10 mouse cellular contexts compared by ENCODE assay signal in the genomic region with DNA sequence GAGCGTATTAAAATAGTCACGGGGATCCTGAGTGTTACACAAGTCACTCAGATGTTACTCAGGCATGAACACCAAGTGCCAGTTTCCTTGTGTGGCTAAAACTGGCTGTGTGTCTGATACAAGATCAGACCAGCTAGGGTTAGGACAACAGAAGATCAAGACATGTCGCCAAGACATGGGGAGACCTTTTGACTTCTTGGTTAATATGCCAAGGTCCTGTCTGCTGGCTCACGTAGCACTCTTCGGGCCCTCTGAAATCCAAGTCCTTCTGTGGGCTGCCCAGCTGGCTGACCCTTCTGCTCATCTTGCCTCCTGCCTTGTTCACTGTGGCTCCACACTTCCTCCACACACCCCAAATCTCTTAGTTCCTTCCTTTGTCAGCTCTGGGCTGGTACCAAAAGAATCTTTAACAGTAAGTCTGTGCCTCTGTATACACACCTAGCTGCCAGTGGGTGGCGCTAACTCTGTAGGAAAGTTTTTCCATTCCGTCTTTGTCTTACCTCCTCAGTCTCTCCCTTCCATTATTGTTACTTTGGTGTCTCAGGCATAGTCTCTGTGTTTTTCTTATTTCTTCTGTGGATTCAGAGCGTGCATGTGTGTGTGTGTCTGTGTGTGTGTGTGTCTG. TPM values are rescaled to one million over a fixed set of nuclear protein-coding genes. Genes with fewer than 3 reads are reported as not detected.
A peak's percentile ranks its signal among the peaks of the same experiment; 100 is the strongest.
DNase-seq lines count a peak whose midpoint lies in the region; ATAC-seq and TF ChIP-seq lines count a peak whose summit lies in the region.
"Had no signal": no experiment of that assay in that cellular context is flagged by ENCODE, and none has a peak within 500 bp of the region (broad histone marks: within the 10 kb centered on the region; RNA-seq: fewer than 3 reads in every experiment).

No protein-coding gene starts in this region.

- H3K4me3 ChIP-seq in kidney, embryonic 15.5 days (replicated peaks): no peak overlapping the region
- H3K4me3 ChIP-seq in thymus, adult 2 months (ENCODE audit: control insufficient read depth, insufficient read depth, low read length): no peak overlapping the region
- H3K4me3 ChIP-seq: hindbrain, embryonic 15.5 days; neural tube, embryonic 12.5 days had no signal

- H3K27me3 ChIP-seq in kidney, embryonic 15.5 days: no peaks in the 10 kb centered on the region; the same call in 1 of the 2 replicates
- H3K27me3 ChIP-seq in thymus, adult 2 months (ENCODE audit: control insufficient read depth, insufficient read depth, low read length): no peaks in the 10 kb centered on the region
- H3K27me3 ChIP-seq: hindbrain, embryonic 15.5 days; neural tube, embryonic 12.5 days had no signal

- no peak overlapping the region for H3K27ac ChIP-seq in kidney, embryonic 15.5 days
- no peak overlapping the region for H3K27ac ChIP-seq in thymus, adult 2 months (ENCODE audit: control insufficient read depth, insufficient read depth, low read length)
- H3K27ac ChIP-seq: hindbrain, embryonic 15.5 days; neural tube, embryonic 12.5 days had no signal

- H3K4me1 ChIP-seq in kidney, embryonic 15.5 days: peaks cover 17% of the 10 kb centered on the region
- H3K4me1 ChIP-seq in thymus, adult 2 months (replicated peaks; ENCODE audit: control insufficient read depth, insufficient read depth, low read length): no peaks in the 10 kb centered on the region

- DNase-seq in kidney, adult 18-20 months: peak; percentile 50
- DNase-seq in A20 (ENCODE audit: low read depth, low spot score) (peak; percentile 35), MN1 (ENCODE audit: low spot score) (peak; percentile 17)
- peak; percentile 42 for DNase-seq in retina, postnatal 1 day
- no peak for DNase-seq in layer of hippocampus, adult 18-20 months (ENCODE audit: low spot score in 2 of 2)
- no peak for DNase-seq in thymus, adult 2 months

- no peak overlapping the region for H3K9ac ChIP-seq in kidney, embryonic 15.5 days
- H3K9ac ChIP-seq: hindbrain, embryonic 15.5 days; neural tube, embryonic 12.5 days had no signal

- no peak overlapping the region for H3K4me2 ChIP-seq in kidney, embryonic 15.5 days
- H3K4me2 ChIP-seq: hindbrain, embryonic 15.5 days; neural tube, embryonic 12.5 days had no signal

- WGBS in kidney, embryonic 15.5 days: 55% methylated on average over 8 of the region's 8 CpGs
- WGBS in thymus, adult 2 months: 87% methylated on average over 8 of the region's 8 CpGs

- TF ChIP-seq CTCF in thymus, adult 2 months (IDR thresholded peaks at IDR 0.05; ENCODE audit: borderline replicate concordance, control insufficient read depth, extremely low read depth, insufficient read depth, low read length, poor library complexity): no peak

- no peak for TF ChIP-seq POLR2A in thymus, adult 2 months (IDR thresholded peaks at IDR 0.05; ENCODE audit: control insufficient read depth, extremely low read depth, insufficient read depth, low read length, poor library complexity)

- no peaks in the 10 kb centered on the region for H3K9me3 ChIP-seq in kidney, embryonic 15.5 days (replicated peaks)
- H3K9me3 ChIP-seq: hindbrain, embryonic 15.5 days; neural tube, embryonic 12.5 days had no signal

- ATAC-seq in kidney, embryonic 15.5 days (replicated peaks; ENCODE audit: low FRiP score): no peak
- ATAC-seq in granulocyte monocyte progenitor cell, adult 5-6 weeks (replicated peaks; ENCODE audit: poor library complexity, severe bottlenecking): peak; percentile 59

- peaks cover 16% of the 10 kb centered on the region for H3K36me3 ChIP-seq in kidney, embryonic 15.5 days
- H3K36me3 ChIP-seq in thymus, adult 2 months (ENCODE audit: control insufficient read depth, insufficient read depth, low read length): no peaks in the 10 kb centered on the region
- H3K36me3 ChIP-seq: hindbrain, embryonic 15.5 days; neural tube, embryonic 12.5 days had no signal

RNA-seq across cellular contexts. Expression of gene Ptpn3, which starts 38.5 kb away (rescaled TPM):
- 8.3 and 9.7 TPM in 2 replicates for polyA plus RNA-seq in kidney, embryonic 15.5 days (2015; fragmentation: Nextera tagmentation; extraction: Ambion mirVana)
- total RNA-seq in granulocyte monocyte progenitor cell, adult 5-6 weeks (2014; fragmentation: Nextera tagmentation): 1.9 and 5.9 TPM in 2 replicates
- total RNA-seq in granulocyte monocyte progenitor cell, adult 5-6 weeks (2017): 0.99 and 8.9 TPM in 2 replicates
- 10 to 100 TPM; 79.0 to 87.4 TPM for total RNA-seq in layer of hippocampus, adult 18-20 months (2021)
- 2.7 and 3.3 TPM in 2 replicates for polyA plus RNA-seq in thymus, adult 2 months (2012; rRNA removed)

Comparison
In these comparisons a context has a peak if more than half of its experiments do, and no peak if none do; other contexts are left out.
1. DNase-seq: peak in kidney, adult 18-20 months (single experiment), A20 (single experiment), MN1 (single experiment) and retina, postnatal 1 day (single experiment); none in layer of hippocampus, adult 18-20 months (0 of 2) and thymus, adult 2 months (single experiment).
2. RNA of gene Ptpn3, which starts 38.5 kb away (total RNA-seq): 79.0 to 87.4 TPM in layer of hippocampus, adult 18-20 months; 0.99 to 8.9 TPM in granulocyte monocyte progenitor cell, adult 5-6 weeks; every median in the first group is over 4 times any median in the second.